Mouse (Mus musculus) liver, adult (tissue): ENCODE measurements around the gene Spg20.

ENCODE experiments used
- GATA4 ChIP-seq: IDR thresholded peaks from 2 replicates; pipeline ENCODE4 v1.6.1; 2014; ENCODE audit warnings: mild to moderate bottlenecking, low read length; ENCODE audit not compliant: insufficient replicate concordance

Spg20 gene

DNA sequence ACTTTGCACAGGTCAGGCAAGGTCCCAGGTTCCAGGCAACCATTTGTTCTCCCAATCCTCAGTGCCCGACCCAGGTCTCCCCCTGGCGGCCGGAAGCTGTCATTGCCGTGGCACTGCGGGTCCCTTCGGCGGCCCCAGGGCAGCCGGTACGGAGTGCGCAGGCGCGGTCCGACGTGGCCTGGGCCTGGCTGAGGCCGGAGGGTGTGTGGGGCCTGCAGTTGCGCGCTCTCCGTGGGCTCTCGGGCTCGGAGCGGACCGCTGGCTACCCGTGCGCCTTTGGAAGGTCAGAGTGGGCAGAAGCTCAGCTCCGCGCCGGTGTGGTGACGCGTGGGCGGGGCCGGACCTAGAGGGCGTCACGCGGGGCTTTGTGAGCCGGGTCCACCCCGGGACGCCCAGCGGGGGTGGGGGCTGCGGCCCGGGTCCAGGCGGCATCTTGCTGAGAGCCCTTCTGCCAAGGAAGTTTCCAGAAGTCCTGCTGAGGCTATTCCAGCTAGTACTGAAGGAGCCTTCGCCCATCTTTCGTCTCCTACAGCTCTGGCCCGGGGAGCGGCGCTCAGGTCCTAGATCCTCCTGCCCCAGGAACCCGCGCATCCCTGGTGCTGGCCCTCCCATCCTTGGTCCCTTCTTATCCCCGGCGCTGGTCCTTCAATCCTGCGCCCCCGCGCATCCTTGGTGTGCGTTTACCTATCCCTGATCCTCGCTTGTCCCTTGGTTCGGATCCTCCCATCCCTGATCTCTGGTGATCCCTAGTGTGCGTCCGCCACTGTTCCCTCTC lies at the start of gene Spg20:
TSS of gene Spg20 (plus strand) at position 174 of the 775 bp plus-strand sequence.
- TF ChIP-seq GATA4, result no peak

DNA sequence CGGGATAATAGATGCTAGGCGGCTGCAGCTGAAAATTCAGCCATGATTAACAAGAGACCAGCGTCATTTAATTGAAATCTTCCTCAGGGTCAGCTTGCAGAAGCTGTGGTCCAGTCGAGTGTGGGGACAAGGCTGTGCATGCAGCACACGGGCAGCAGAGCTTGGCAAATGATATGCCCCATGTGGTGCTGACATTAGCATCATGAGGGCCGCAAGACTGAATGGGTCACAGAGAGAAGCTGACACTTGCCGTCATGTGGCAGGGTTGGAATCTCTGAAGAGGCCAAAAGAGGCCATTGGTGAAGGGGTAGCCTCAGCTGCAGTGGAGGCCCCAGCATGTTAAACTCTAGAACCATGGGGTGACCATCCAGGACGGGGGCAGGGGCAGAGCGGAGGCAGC lies 49.3 kb upstream of the Spg20 start:
- no peak for TF ChIP-seq GATA4

DNA sequence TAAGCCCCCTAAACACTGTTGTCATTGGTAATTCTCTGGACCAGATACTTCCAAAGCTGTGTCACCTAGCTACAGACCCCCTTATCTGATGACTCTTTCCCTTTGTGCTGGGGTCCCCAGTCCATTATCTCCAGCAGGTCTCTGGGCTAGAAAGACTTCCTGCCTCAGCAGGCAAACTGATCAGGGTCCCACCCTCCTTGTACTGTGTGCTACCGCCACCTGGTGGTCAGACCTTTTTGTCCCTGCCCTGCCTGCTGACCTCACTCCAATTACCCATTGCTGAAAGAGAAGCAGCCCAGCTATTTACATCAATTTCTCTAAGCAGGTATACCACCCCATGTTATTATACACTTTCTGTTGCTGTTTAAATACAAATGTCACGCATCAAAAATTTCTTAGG lies 47.5 kb upstream of the Spg20 start:
- no peak for TF ChIP-seq GATA4

DNA sequence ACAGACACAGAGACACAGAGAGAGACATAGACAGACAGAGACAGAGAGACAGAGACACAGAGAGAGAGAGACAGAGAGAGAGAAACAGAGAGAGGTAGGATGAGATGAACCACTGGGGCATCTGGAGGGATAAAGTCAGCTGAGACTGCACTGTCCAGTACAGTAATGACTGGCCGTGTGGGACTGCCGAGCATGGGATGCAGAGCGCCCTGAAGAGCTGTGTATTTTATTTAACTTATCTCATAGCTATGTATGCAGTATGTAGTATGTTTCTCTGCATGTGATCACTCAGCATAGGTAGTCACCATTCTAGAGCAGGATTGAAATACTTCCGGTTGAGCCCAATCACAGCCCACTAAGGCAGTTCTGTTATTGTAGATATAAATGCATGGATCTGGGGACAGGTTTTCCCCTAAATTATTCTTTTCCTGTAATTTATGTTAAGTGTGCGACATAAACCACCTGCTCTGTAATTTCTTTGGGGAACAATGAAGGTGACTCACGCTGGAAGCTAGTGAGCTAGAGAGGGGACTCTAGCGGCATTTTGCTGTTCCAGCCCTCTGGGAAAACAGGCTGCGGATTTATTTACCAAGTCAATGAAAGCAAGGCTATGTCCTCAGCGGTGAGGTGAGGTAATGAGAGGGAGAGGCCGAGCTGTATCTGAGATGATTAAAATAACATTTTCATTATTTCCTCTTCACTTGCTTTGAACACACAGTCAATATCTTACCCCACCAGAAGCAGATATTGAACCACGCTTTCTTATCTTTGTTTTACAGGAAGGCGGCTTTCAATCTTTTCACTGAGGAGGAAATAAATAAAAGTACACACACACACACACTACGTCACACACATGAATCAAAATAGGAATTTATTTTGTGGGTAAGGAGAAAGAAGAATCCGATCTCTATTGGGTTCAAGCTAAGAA lies 45.9 kb upstream of the Spg20 start:
- no peak for TF ChIP-seq GATA4

DNA sequence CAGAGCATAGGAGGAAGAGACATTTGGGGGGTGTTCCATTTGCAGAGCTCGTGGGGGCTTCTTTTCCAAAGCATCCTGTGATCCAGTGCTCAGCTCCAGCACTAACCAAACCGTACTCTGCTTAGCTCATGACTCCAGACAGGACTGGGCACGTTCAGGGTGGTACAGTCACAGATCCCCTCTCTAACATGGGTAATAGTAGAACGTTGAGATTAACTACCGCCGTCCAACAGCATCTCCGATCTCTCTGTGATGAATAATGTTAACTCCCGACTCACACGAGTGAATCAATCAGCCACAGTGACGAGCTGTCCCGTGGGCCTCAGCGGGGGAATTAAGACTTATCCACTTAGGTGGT lies 45.3 kb upstream of the Spg20 start:
- no peak for TF ChIP-seq GATA4

DNA sequence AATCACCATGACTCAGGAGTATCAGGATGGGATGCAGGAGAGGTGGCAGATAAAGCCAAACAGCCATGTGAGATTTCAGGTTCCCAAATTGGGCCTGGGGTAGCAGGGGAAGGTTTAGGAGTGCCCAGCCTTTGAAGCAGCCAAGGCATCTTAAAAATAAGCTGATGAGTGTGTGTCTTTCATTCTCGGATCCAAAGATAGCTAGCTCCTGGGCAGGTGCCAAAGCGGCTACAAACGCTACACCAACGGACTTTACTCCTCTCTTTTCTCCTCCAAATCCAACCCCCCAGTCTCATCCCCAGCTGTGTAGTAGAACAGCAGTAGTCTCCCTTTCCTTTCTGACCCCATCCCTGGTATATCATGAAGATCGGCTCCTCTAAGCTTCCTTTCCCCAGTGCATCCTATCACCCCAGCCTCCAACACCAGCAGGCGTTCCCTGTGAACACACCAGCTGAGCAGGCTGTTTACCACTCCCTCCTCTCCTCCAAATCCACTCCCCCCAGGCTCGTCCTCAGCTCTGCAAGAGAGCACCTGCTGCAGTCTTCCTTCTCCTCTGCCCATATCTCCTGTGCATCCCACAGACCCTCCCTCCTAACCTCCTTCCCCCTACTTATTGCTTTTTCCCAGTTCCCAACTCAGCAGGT lies 44.0 kb upstream of the Spg20 start:
- TF ChIP-seq GATA4, result no peak

DNA sequence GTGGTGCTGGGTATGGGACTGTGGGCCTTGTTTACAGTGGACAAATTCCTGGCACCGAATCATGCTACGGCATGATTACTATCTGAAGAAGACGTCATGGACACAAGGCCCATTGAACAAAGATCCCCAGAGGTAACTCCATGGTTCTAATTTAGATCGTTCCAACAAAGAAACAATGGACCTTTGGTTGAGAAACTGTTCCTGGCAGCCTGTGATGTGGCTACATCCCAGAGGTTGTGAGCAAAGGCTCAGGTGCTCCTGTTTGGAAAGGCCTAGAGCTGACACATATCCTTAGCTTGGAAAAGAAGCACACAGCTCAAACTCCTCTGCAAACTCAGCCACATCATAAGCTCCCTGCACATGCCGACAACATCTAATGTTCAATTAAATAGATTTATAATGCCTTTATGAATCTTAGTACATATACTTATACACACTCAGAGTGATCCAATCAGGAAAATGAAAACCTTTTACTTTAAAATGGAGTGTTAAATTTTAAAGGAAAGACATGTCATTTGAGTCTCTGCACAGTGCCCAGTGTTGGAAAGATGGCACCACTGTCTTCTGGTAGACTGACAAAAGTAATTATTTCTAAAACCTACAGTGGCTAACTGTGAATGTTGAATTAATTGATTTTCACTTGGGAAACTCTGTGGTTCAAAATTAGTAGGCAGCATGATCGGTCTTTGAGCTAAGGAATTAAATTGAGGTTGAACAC lies 37.2 kb upstream of the Spg20 start:
- TF ChIP-seq GATA4, result no peak

DNA sequence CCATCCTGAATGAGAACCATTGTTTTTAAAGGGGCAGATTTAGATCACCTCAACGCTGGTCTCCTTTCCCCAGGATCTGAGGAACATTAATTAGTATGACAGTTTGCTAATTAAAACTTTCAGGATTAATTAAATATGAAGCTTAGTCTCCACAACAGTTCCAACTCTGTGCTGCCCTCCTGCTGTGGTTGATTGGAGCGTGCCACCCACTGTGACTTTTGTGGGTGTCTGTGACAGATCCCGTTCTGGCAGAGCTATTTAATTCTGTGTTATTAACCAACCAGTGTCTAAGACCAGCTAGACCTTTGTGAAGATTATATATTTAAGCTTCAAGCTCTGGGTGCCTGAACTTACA lies 36.6 kb upstream of the Spg20 start:
- TF ChIP-seq GATA4, result no peak

DNA sequence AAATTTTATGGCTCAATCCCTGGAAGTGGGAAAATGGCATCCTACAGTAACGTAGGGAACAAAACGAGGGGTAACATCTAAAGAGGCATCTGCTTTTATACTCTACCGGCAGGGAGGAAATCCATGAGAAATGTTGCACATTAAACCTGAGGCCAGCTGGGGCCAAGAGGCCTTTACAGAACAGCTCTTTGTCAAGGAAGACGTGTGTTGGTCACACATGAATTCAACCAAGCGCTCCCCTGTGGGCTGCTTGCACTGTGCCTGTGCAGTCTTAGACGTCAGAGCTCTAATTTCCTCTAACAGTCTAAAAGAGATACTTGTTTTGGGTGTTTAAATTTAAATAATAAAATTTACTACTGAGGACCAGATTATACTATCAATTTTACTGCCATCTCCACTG lies 33.7 kb upstream of the Spg20 start:
- TF ChIP-seq GATA4, result no peak

DNA sequence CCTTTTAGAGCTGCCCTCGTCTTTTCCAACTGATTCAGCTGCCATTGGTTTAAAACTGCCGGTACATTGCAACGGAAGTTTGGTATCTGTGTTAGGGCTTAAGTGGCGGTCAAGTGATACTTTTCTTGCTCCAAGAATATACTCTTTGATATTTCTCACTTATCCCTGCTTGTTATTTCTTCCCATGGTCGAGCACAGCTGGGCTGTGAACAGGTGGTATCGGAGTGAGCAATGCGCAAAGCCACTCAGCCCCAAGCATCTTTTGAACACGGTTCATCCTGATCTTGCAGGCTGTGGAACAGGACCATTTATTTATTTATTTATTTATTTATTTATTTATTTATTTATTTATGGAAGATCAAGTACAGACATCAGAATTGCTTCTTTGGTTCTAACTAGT lies 32.3 kb upstream of the Spg20 start:
- TF ChIP-seq GATA4, result no peak

DNA sequence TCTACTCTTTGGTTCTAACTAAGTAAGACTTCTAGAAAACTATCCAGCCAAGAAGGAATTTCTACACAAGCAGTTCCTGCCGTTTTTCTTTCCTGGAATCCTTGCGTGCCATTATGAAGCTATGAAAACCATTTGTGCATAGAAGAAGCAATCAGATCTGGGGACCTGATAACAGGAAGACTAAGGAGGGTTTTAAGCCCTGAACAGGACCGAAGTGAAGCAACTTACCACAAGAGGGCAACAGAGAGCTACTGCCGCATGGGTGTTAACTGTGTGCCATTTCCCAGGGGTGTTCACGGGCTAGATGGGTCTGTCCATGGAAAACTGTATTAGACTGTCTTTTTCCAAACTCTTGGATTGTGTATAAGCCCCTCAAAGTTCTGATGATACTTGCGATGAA lies 31.9 kb upstream of the Spg20 start:
- TF ChIP-seq GATA4, result peak; percentile 72

DNA sequence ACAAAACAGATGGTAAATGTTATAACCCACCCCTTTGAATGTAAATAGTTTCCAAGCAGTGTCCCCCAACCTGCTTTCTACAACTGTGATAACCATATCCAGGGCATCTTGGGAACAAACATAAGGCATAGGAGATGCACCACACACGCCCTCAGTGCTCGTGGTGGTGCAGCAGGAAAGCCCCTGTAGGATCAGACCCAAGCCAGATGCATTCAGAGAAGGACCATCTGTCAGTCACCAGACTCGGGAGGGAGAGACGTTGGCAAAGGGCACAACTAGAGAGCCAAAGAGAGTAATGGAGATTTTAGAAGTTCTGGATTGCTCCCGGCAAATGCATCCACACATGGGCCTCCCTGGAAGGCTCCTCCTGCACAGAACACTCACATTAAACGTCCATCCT lies 27.1 kb upstream of the Spg20 start:
- TF ChIP-seq GATA4, result no peak

DNA sequence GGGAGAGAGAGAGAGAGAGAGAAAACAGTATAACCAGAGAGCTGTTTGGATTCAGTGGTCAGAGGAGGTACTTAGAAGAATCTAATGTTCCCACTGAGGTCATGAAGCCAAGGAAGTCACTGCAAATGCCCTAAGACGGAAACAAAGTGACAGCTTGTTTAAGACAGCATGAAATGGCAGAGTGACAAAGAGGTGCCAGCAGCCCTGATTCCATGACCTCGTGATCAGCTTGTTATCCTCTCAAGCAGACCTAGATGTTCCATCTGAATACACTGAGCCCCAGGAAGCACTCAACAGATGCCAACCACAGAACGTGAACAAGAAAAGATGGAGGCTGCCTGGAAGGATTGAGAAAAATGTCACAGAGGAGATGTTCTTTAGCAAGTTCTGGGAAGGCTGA lies 26.2 kb upstream of the Spg20 start:
- TF ChIP-seq GATA4, result no peak

DNA sequence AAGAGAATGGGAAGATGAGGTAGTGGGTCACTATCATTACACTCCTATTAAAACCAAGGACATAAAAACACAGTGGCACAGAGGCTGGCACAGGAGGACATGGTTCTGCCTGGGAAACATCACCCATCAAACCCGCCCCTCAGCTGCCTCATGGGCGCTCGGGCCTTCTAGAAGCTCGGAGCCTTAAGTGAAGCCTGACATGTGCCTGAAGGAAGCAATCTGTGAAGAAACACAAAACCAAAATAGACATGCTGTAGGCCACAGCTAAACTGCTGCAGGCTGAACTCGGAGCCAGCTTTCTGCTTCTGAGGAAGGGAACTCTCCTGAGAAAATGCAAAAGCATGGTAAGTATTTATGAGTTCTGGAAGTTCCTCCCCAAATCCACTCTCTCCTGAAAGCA lies 25.0 kb upstream of the Spg20 start:
- no peak for TF ChIP-seq GATA4

DNA sequence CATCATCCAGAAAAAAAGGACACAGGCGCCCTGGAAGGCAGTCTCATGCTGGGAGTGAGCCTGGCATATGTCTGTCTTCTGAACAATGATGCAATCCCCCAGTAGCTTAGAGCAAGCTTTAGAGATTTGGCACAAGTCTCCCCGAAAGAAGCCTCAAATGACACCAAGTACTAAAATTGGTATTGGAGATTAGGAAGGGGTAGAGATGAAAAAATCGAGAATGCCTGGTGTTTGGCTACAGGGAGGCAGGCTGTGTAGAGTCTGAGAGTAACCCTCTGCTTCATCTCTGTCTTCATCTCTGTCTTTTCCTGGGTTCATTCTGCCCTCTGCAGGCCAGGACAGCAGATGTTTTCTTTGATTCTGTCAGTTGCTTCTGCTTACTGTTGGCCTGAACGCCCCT lies 24.5 kb upstream of the Spg20 start:
- no peak for TF ChIP-seq GATA4

DNA sequence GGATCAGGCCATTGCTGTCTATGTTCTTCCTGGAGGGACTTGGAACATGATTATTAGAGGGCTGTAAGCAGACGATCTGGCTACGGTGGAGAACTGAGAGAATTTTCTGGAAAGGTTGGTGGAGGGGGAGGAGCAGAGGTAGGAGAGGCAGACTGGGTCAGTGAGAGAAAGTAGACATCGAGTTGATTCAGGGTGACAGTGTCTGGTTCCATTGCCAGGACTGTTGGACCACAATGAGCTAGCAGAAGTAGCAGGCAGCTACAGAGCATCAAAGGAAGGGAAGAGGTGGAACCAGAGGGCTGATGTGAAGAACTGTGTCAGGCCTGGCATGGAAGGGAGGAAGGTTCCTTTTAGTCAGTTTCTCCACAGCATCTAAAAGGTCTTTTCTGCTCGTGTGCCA lies 23.5 kb upstream of the Spg20 start:
- no peak for TF ChIP-seq GATA4

DNA sequence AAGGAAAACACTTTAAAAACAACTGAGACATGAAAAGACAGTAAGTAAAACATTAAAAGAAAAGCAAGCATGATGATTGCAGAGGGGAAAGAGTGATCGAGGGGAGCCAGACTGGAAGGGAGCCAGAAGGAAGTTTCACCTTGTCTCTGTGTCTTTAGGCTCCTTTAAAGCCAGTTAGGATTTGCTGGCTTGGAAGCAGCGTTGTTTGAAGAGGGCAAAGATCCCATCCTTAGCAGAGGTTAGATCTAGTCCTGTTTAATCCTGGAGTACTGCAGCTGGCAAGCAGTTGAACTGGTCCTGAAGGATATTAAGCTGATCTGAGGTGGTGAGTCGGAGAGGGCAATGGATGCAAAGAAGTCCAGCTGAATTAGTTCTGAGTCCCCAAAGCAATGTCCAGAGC lies 23.1 kb upstream of the Spg20 start:
- no peak for TF ChIP-seq GATA4
